29 mouse cellular contexts compared by ENCODE assay signal in the genomic region with DNA sequence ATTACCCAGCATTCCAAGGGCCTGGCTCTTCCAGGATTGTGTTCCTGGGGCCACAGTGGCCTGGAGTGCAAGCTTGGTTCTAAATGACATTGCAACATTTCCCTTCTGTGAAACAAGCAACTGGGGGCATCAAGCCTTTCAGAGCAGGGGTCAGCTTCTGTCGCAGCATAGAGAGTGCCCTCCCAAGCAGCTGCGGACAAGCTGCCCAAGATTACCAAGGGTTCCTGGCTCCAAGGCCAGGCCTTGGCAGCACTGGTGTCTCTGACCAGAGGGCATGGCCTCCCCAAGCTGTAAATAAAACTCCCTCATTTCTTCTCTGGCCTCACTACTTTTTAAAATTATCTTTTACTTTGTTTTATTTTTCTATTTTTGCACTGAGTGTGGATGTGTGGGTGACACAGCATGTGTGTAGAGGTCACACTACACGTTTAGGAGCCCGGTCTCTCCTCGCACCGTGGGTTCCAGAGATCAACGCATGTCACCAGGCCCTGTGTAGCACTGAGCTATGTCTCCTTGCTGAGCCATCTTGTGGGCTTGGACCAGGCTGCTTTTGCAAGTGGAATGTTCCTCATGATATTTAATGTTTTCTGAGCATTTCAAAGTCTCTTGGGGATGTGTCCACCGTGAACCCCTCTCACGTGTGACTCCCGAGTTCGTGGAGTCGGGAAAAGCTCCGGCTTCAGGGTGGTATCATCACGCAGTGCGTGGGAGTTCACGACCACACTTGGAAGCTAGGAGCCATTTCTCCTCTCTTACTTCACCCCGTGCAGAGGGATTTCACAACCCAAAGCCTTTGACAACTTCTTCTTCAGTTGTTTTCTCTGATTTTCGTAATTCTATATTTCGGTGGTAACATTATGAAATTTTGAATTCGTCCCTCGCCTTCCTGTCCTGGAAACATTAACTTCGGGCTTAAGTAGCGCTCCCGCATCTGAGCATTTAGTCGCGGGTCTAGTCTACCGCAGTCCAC. TPM values are rescaled to one million over a fixed set of nuclear protein-coding genes. Genes with fewer than 3 reads are reported as not detected.
DNase-seq lines count a peak whose midpoint lies in the region; ATAC-seq and TF ChIP-seq lines count a peak whose summit lies in the region.
"Had no signal": no experiment of that assay in that cellular context is flagged by ENCODE, and none has a peak within 500 bp of the region (broad histone marks: within the 10 kb centered on the region; RNA-seq: fewer than 3 reads in every experiment).

No protein-coding gene starts in this region.

- intact Hi-C loops in left cerebral cortex, postnatal 36 days (cut with DNase I): no loop called here

- H3K27ac ChIP-seq in lung, postnatal 0 days (ENCODE audit: low read length): 0 out of 2 replicates have a peak overlapping the region, but pooled peaks have one; percentile 9
- H3K27ac ChIP-seq: heart, embryonic 10.5 days; heart, embryonic 15.5 days; hindbrain, embryonic 12.5 days; hindbrain, postnatal 0 days; intestine, embryonic 15.5 days; kidney, postnatal 0 days; left cerebral cortex, adult 2 months; limb, embryonic 13.5 days; liver, embryonic 12.5 days; midbrain, embryonic 13.5 days; stomach, postnatal 0 days had no signal

- H3K9me3 ChIP-seq in lung, postnatal 0 days (ENCODE audit: low read length): no peaks in the 10 kb centered on the region
- H3K9me3 ChIP-seq: heart, embryonic 10.5 days; heart, embryonic 15.5 days; hindbrain, embryonic 12.5 days; intestine, embryonic 15.5 days; limb, embryonic 13.5 days; liver, embryonic 12.5 days; midbrain, embryonic 13.5 days had no signal

- 0 out of 2 replicates have a peak, but pooled peaks have one; percentile 2 for TF ChIP-seq CTCF in lung, postnatal 0 days (IDR thresholded peaks at IDR 0.05)

- DNase-seq in adrenal gland, postnatal 36 days: peak; percentile 19 to 53
- no peak for DNase-seq in adrenal gland, postnatal 4 days (ENCODE audit: low spot score in 2 of 2)
- DNase-seq in lung, postnatal 0 days (ENCODE audit: low spot score): peak; percentile 41
- DNase-seq in lung, adult 18-20 months: no peak
- peak; percentile 92 for DNase-seq in adipocyte (ENCODE audit: low spot score)
- DNase-seq in left cerebral cortex, postnatal 36 days (ENCODE audit: low spot score in 2 of 2): no peak
- DNase-seq: B cell, adult 2 months; cerebellum, postnatal 14 days; gastrocnemius, postnatal 10 days; heart, adult 11 months; heart, postnatal 36 days; lung, embryonic 14.5 days; right cerebral cortex, postnatal 4 days; thymus, adult 18-20 months; thymus, postnatal 25 days had no signal

- peaks cover 19% of the 10 kb centered on the region; the same call in 1 of the 2 replicates for H3K36me3 ChIP-seq in lung, postnatal 0 days (ENCODE audit: insufficient read depth, low read length)
- H3K36me3 ChIP-seq: hindbrain, embryonic 12.5 days; midbrain, embryonic 13.5 days had no signal

- H3K27me3 ChIP-seq in lung, postnatal 0 days (replicated peaks; ENCODE audit: insufficient read depth, low read length): no peaks in the 10 kb centered on the region
- H3K27me3 ChIP-seq: heart, embryonic 15.5 days; hindbrain, embryonic 12.5 days; intestine, embryonic 15.5 days; limb, embryonic 13.5 days; liver, embryonic 12.5 days; midbrain, embryonic 13.5 days had no signal

- no peaks in the 10 kb centered on the region; the same call in 1 of the 2 replicates for H3K4me1 ChIP-seq in lung, postnatal 0 days (ENCODE audit: insufficient read depth, low read depth, low read length)

- no peak for ATAC-seq in lung, postnatal 0 days
- peak; percentile 75 for ATAC-seq in granulocyte monocyte progenitor cell, adult 5-6 weeks (replicated peaks; ENCODE audit: poor library complexity, severe bottlenecking)
- ATAC-seq: activated CD4-positive, CD25-positive, alpha-beta regulatory T cell, adult 4 months; midbrain, embryonic 13.5 days had no signal

- 86% methylated on average over 27 of the region's 27 CpGs for WGBS in lung, postnatal 0 days

- no peak overlapping the region for H3K4me3 ChIP-seq in lung, postnatal 0 days (ENCODE audit: low read depth, low read length)
- H3K4me3 ChIP-seq: erythroblast, embryonic 14.5 days; heart, embryonic 10.5 days; heart, embryonic 15.5 days; hindbrain, embryonic 12.5 days; intestine, embryonic 15.5 days; left cerebral cortex, adult 2 months; limb, embryonic 13.5 days; liver, embryonic 12.5 days; midbrain, embryonic 13.5 days had no signal

- no peak overlapping the region for H3K9ac ChIP-seq in lung, postnatal 0 days (replicated peaks; ENCODE audit: low read depth)
- H3K9ac ChIP-seq: heart, embryonic 15.5 days; hindbrain, embryonic 12.5 days; intestine, embryonic 15.5 days; limb, embryonic 13.5 days; liver, embryonic 12.5 days; lung, embryonic 14.5 days; midbrain, embryonic 13.5 days had no signal

- H3K4me2 ChIP-seq in lung, postnatal 0 days (replicated peaks; ENCODE audit: low read depth, low read length): no peak overlapping the region
- H3K4me2 ChIP-seq: heart, embryonic 15.5 days; hindbrain, embryonic 12.5 days; intestine, embryonic 15.5 days; limb, embryonic 13.5 days; liver, embryonic 12.5 days; lung, embryonic 14.5 days; midbrain, embryonic 13.5 days had no signal

- TF ChIP-seq EP300 in lung, postnatal 0 days (IDR thresholded peaks at IDR 0.05): no peak

RNA-seq across cellular contexts. Expression of a gene that starts 24.1 kb away (rescaled TPM):
- total RNA-seq in adrenal gland, postnatal 36 days (2021): 1 to 10 TPM in 1 of 2 experiments, under 1 TPM in 1; 0.66 to 1.4 TPM
- 10 to 100 TPM in 1 of 2 experiments, 1 to 10 TPM in 1; 3.2 to 10.1 TPM for total RNA-seq in adrenal gland, postnatal 4 days (2021)
- polyA plus RNA-seq in lung, postnatal 0 days (2015; fragmentation: Nextera tagmentation; extraction: Ambion mirVana): 16.6 and 20.0 TPM in 2 replicates
- 33.5 and 42.4 TPM in 2 replicates for total RNA-seq in granulocyte monocyte progenitor cell, adult 5-6 weeks (2014; fragmentation: Nextera tagmentation)
- 23.7 and 34.9 TPM in 2 replicates for total RNA-seq in granulocyte monocyte progenitor cell, adult 5-6 weeks (2017)
- 1 to 10 TPM; 5.1 to 9.6 TPM for total RNA-seq in left cerebral cortex, postnatal 36 days (2021)
- polyA plus RNA-seq: erythroblast, embryonic 14.5 days had no signal

Comparison
In these comparisons a context has a peak if more than half of its experiments do, and no peak if none do; other contexts are left out.
1. DNase-seq: peak in adrenal gland, postnatal 36 days (2 of 2), lung, postnatal 0 days (single experiment) and adipocyte (single experiment); none in adrenal gland, postnatal 4 days (0 of 2), lung, adult 18-20 months (0 of 2) and left cerebral cortex, postnatal 36 days (0 of 2).